Mouse (Mus musculus) embryonic facial prominence, embryonic 10.5 days (tissue): ENCODE data around the gene Aagab. TPM values are rescaled to one million over a fixed set of nuclear protein-coding genes. Genes with fewer than 3 reads are reported as not detected.
A peak's percentile ranks its signal among the peaks of the same experiment; 100 is the strongest.

ENCODE experiments used
- DNase-seq: peaks from one replicate; pipeline ENCODE4 v3.0.0-alpha.2; 2017; ENCODE audit warnings: low spot score
- H3K27ac ChIP-seq: fragments of 300-500 bp; sonication (generic); replicated peaks from 2 replicates; pipeline ENCODE4 v1.5.1; 2016; ENCODE audit warnings: mild to moderate bottlenecking
- H3K27me3 ChIP-seq: fragments of 300-500 bp; sonication (generic); replicated peaks from 2 replicates; pipeline ENCODE4 v1.6.1; 2016; ENCODE audit warnings: low read depth, mild to moderate bottlenecking; ENCODE audit not compliant: poor library complexity, severe bottlenecking
- H3K36me3 ChIP-seq: fragments of 300-500 bp; sonication (generic); replicated peaks from 2 replicates; pipeline ENCODE4 v1.6.1; 2016; ENCODE audit warnings: mild to moderate bottlenecking, moderate library complexity
- H3K4me1 ChIP-seq: fragments of 300-500 bp; sonication (generic); 2 replicates; pipeline ENCODE4 v1.6.1; 2016
- H3K4me3 ChIP-seq: fragments of 300-500 bp; sonication (generic); 2 replicates; pipeline ENCODE4 v1.5.1; 2016; ENCODE audit warnings: mild to moderate bottlenecking, moderate library complexity
- H3K9me3 ChIP-seq: fragments of 300-500 bp; sonication (generic); 2 replicates; pipeline ENCODE4 v1.6.1; 2016; ENCODE audit warnings: mild to moderate bottlenecking
- WGBS: fragments of 180-500 bp; shearing (Covaris S2); methylation state at CpG from one replicate; pipeline ENCODE4 v1.1.7; 2016; 5-methylcytosine and 5-hydroxymethylcytosine counted together
- polyA plus RNA-seq: library from polyadenylated mRNA; unstranded; fragments of >200 nt; fragmentation: Nextera tagmentation; extraction: Ambion mirVana; gene quantifications from 2 replicates; pipeline ENCODE4 v1.2.1, GENCODE M21; 2016

Gene Aagab
- polyA plus RNA-seq, 1 experiment from 2014 or later, result 37.4 TPM

- H3K4me1 ChIP-seq, result peaks cover 21% of the 10 kb centered on the region
- H3K9me3 ChIP-seq, result no peaks in the 10 kb centered on the region
- H3K27me3 ChIP-seq, result no peaks in the 10 kb centered on the region
- no peak overlapping the region for H3K27ac ChIP-seq
- no peak for DNase-seq
- no peak overlapping the region for H3K4me3 ChIP-seq
- WGBS, result 39% methylated on average over 7 of the region's 7 CpGs
- peaks cover 92% of the 10 kb centered on the region for H3K36me3 ChIP-seq
Observed at GRCm38 (mm10) chr9:63653666-63654065, 51.2 kb downstream of the Aagab start.

DNA sequence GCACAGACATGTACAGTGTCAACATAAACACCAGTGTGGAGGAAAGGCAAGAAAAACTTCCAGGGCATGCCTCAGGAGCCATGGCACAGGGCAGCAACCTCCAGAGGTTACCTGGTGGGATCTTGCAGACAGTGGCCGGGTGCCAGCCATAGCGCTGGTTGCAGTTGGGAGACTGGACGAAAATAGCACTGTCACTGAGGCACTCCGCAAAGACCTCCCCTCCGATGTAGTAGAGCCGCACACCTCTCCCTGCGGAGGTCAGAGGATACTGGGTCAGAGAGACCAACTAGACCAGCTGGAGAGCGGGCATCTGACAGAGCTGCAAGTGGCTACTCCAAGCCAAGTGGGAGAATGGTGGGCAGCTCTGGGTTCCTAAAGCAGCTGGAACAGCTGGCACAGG lies 52.1 kb downstream of the Aagab start:
- Histone ChIP-seq H3K27me3 (no peaks in the 10 kb centered on the region), H3K4me3 (no peak overlapping the region), H3K36me3 (peaks cover 92% of the 10 kb centered on the region), H3K4me1 (peaks cover 23% of the 10 kb centered on the region), H3K27ac (no peak overlapping the region), H3K9me3 (no peaks in the 10 kb centered on the region)
- DNase-seq, result no peak
- 95% methylated on average over 8 of the region's 8 CpGs for WGBS

DNA sequence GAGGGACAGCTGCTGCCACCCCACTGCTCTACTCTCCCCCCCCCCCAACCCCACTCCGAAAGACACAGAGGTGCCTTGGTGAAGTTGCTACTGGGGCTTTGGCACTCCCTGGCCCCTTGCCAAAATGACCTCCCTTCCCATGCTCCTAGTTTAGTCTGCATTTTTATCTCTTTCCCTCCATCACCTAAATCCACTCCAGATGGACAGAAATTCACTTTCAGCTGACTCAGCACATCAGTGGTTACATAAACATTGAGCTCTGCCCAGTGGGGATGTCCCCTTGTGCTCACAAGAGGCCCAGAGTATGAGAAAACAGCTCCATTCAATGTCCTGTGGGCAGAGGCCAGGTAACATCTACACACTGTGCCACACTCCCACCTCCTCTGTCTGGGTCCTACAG lies 52.6 kb downstream of the Aagab start:
- H3K4me1 ChIP-seq, result peaks cover 23% of the 10 kb centered on the region
- peaks cover 92% of the 10 kb centered on the region for H3K36me3 ChIP-seq
- H3K27me3 ChIP-seq, result no peaks in the 10 kb centered on the region
- H3K4me3 ChIP-seq, result no peak overlapping the region
- WGBS, result 74% methylated on average over 1 of the region's 1 CpGs
- H3K9me3 ChIP-seq, result no peaks in the 10 kb centered on the region
- DNase-seq, result no peak
- H3K27ac ChIP-seq, result no peak overlapping the region

DNA sequence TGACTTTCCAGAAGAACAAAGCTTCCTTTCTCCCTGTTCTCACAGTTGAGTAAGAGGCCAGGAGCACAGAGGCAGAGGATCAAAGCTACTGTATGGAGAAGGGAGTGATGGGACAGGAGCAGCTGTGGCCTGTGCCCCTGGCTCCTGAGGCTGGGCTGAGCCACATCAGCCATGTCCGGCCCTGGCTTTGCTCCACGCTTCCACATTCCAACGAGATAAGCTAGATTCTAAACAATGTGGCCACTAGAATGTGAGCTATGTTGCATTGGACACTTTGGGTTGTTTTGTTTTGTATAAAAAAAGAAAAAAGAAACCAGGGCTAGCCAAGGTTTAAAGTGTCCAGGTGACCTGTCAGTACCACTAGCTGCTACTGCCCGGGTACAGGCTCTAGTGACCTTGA lies 54.7 kb downstream of the Aagab start:
- Histone ChIP-seq H3K4me1 (peaks cover 27% of the 10 kb centered on the region), H3K4me3 (no peak overlapping the region), H3K27me3 (no peaks in the 10 kb centered on the region), H3K27ac (no peak overlapping the region), H3K9me3 (no peaks in the 10 kb centered on the region), H3K36me3 (peaks cover 92% of the 10 kb centered on the region)
- no peak for DNase-seq
- 82% methylated on average over 4 of the region's 4 CpGs for WGBS

DNA sequence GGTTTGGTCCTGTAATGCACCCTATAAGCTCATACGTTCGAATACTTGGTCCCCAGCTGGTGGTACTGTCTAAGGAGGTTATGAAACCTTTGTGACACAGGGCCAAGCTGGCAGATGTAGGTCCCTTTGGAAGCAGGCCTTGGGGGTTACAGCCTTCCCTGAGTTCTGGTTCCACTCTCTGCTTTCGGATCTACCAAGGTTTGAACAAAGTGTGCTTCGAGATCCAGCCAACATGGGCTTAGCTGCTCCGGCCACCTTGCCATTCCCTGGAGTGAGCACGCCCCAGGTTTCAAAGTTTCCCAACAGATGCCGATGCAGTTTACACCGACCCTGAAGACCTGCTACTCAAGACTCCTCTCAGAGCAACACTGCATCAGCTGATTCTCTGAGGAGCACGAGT lies 56.0 kb downstream of the Aagab start:
- 94% methylated on average over 9 of the region's 9 CpGs for WGBS
- Histone ChIP-seq H3K36me3 (peaks cover 92% of the 10 kb centered on the region), H3K27ac (no peak overlapping the region)

DNA sequence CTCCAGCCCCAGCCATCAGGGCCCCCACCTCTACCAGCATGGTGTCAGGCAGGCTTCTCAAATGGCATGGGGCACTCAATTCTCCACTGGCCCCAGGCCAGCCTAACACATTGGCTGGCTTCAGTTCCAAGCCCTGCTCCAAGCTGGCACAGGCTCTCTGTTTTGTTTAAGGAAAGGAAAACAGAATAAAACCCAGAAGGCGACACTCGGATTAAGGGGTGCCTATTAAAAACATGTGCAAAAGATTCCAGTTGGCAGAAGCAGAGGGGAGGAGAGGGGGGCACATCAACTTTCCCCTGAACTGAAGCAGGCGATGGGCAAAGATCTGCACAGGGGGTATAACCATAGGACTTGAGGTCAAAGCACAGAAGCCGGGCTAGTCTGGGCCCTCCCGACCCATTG lies 56.5 kb downstream of the Aagab start:
- H3K27ac ChIP-seq, result no peak overlapping the region
- no peak overlapping the region for H3K4me3 ChIP-seq
- peaks cover 34% of the 10 kb centered on the region for H3K4me1 ChIP-seq
- H3K27me3 ChIP-seq, result no peaks in the 10 kb centered on the region
- 79% methylated on average over 5 of the region's 5 CpGs for WGBS
- DNase-seq, result no peak
- no peaks in the 10 kb centered on the region for H3K9me3 ChIP-seq
- H3K36me3 ChIP-seq, result peaks cover 92% of the 10 kb centered on the region

More for the DNA sequence above, 56.0 kb downstream of the Aagab start:
- Histone ChIP-seq H3K9me3 (no peaks in the 10 kb centered on the region), H3K4me3 (no peak overlapping the region), H3K4me1 (peaks cover 34% of the 10 kb centered on the region), H3K27me3 (no peaks in the 10 kb centered on the region)
- DNase-seq, result no peak

GRCm38 (mm10) chr9:63660061-63660460 lies 57.6 kb downstream of the Aagab start:
- H3K9me3 ChIP-seq, result no peaks in the 10 kb centered on the region
- no peak overlapping the region for H3K27ac ChIP-seq
- DNase-seq, result no peak
- peaks cover 90% of the 10 kb centered on the region for H3K36me3 ChIP-seq
- 92% methylated on average over 4 of the region's 4 CpGs for WGBS
- no peak overlapping the region for H3K4me3 ChIP-seq
- no peaks in the 10 kb centered on the region for H3K27me3 ChIP-seq
- H3K4me1 ChIP-seq, result peaks cover 39% of the 10 kb centered on the region

GRCm38 (mm10) chr9:63660691-63661090 lies 58.2 kb downstream of the Aagab start:
- Histone ChIP-seq H3K27me3 (no peaks in the 10 kb centered on the region), H3K4me3 (no peak overlapping the region), H3K4me1 (peaks cover 39% of the 10 kb centered on the region), H3K9me3 (no peaks in the 10 kb centered on the region), H3K36me3 (peaks cover 90% of the 10 kb centered on the region), H3K27ac (no peak overlapping the region)
- no peak for DNase-seq
- WGBS, result 95% methylated on average over 3 of the region's 3 CpGs

- Histone ChIP-seq H3K4me1 (peaks cover 60% of the 10 kb centered on the region), H3K36me3 (peaks cover 98% of the 10 kb centered on the region), H3K27ac (no peak overlapping the region; the same call in 1 of the 2 replicates), H3K27me3 (no peaks in the 10 kb centered on the region), H3K9me3 (no peaks in the 10 kb centered on the region), H3K4me3 (no peak overlapping the region)
- DNase-seq, result no peak
- WGBS, result 79% methylated on average over 7 of the region's 7 CpGs
Observed at GRCm38 (mm10) chr9:63662759-63663158, 60.3 kb downstream of the Aagab start.

DNA sequence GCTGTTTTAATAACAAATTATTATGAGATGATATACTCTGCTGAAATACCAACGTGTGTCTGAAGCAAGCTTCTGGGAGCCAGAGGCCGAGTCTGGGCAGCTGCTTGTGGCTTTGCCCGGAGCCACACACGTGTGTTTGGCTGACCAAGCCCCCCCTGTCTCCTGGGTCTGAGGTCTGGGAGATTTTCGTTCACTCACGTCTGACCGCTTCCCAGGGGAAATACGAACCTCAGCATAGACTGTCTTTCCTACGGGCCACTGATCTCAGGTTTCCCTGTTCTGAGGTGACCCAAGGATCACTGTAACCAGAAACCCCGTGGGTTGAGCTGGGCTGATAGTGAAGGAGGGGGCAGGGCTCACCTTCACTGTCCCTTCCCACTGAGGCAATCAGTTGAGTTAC lies 60.8 kb downstream of the Aagab start:
- Histone ChIP-seq H3K36me3 (peaks cover 95% of the 10 kb centered on the region), H3K27me3 (no peaks in the 10 kb centered on the region), H3K9me3 (no peaks in the 10 kb centered on the region), H3K4me3 (no peak overlapping the region), H3K4me1 (peaks cover 64% of the 10 kb centered on the region), H3K27ac (peak overlapping the region; percentile 21)
- WGBS, result 37% methylated on average over 10 of the region's 10 CpGs
- DNase-seq, result no peak

DNA sequence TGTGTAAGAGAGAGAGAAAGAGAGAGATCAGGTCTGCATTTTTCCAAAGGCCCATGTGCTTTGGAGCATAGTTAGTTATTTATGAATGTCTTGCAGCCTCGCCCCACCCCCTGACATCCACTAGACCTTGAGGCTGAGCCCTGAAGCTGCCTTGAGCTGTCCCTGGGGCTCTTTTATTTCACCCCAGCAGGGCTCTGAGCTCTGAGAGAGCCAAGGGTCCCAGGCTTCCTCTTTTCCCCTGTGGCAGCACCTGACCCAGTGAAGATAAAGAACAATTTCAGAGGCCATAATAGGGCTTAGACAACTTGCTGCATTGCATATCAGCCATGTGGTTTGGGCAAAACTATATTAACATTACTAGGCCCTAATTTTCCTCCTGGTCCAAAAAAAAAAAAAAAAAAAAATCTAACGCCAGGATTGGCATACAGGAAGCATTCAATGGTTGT lies 61.9 kb downstream of the Aagab start:
- no peak for DNase-seq
- H3K27me3 ChIP-seq, result no peaks in the 10 kb centered on the region
- H3K4me1 ChIP-seq, result peaks cover 73% of the 10 kb centered on the region
- H3K36me3 ChIP-seq, result peaks cover 84% of the 10 kb centered on the region
- H3K9me3 ChIP-seq, result no peaks in the 10 kb centered on the region
- H3K4me3 ChIP-seq, result no peak overlapping the region
- WGBS, result 74% methylated on average over 2 of the region's 2 CpGs
- peak overlapping the region; percentile 21; the same call in 1 of the 2 replicates for H3K27ac ChIP-seq

GRCm38 (mm10) chr9:63664792-63665646 lies 62.6 kb downstream of the Aagab start:
- H3K36me3 ChIP-seq, result peaks cover 77% of the 10 kb centered on the region
- H3K4me1 ChIP-seq, result peaks cover 77% of the 10 kb centered on the region
- DNase-seq, result no peak
- H3K4me3 ChIP-seq, result no peak overlapping the region
- no peaks in the 10 kb centered on the region for H3K27me3 ChIP-seq
- 57% methylated on average over 13 of the region's 13 CpGs for WGBS
- H3K9me3 ChIP-seq, result no peaks in the 10 kb centered on the region
- H3K27ac ChIP-seq, result peak overlapping the region; percentile 55
